Mouse (Mus musculus) liver, embryonic 14.5 days (tissue): ENCODE data around the gene Eif2b4. TPM values are rescaled to one million over a fixed set of nuclear protein-coding genes. Genes with fewer than 3 reads are reported as not detected.

Experiments
- ATAC-seq: fragments of 200-750 bp; cut with Nextera tagmentation; 2 replicates; pipeline ENCODE4 v1.8.0; 2017; ENCODE audit warnings: moderate number of reproducible peaks, mild to moderate bottlenecking, moderate library complexity; ENCODE audit not compliant: insufficient read depth
- DNase-seq, 3 experiments: peaks; one replicate each; pipeline ENCODE4 v3.0.0-alpha.2; 2012 to 2013; ENCODE audit warnings: low read depth in 3 of 3, low spot score in 3 of 3
- H3K27ac ChIP-seq: fragments of 300-500 bp; sonication (generic); 2 replicates; pipeline ENCODE4 v1.5.1; 2014; ENCODE audit warnings: moderate library complexity, mild to moderate bottlenecking, control low read depth, inconsistent platforms
- H3K27me3 ChIP-seq: fragments of 300-500 bp; sonication (generic); 2 replicates; pipeline ENCODE4 v1.6.1; 2014; ENCODE audit warnings: mild to moderate bottlenecking, low read length, moderate library complexity; ENCODE audit not compliant: control insufficient read depth, insufficient read depth
- H3K36me3 ChIP-seq: fragments of 300-500 bp; sonication (generic); replicated peaks from 2 replicates; pipeline ENCODE4 v1.6.1; 2014; ENCODE audit warnings: low read depth; ENCODE audit not compliant: control insufficient read depth, insufficient read depth
- H3K4me1 ChIP-seq, 2 experiments: fragments of 200-500 bp in 1 of 2; fragments of 300-500 bp in 1 of 2; sonication (generic) in 1 of 2; replicated peaks; 2 replicates each; pipeline ENCODE4 v1.6.1; 2012 to 2014; ENCODE audit warnings: antibody characterized with exemption in 1 of 2, inconsistent platforms in 1 of 2, low read length in 1 of 2; ENCODE audit not compliant: control insufficient read depth in 2 of 2, insufficient read depth in 2 of 2
- H3K4me2 ChIP-seq: fragments of 300-500 bp; sonication (generic); 2 replicates; pipeline ENCODE4 v1.6.1; 2014; ENCODE audit warnings: low read depth, mild to moderate bottlenecking, control low read depth, moderate library complexity
- H3K4me3 ChIP-seq, 2 experiments: fragments of 200-500 bp in 1 of 2; fragments of 300-500 bp in 1 of 2; sonication (generic) in 1 of 2; 2 replicates each; pipeline ENCODE4 v1.5.1; 2012 to 2014; ENCODE audit warnings: low read depth in 2 of 2, low read length in 2 of 2, mild to moderate bottlenecking in 2 of 2, control low read depth in 1 of 2, inconsistent platforms in 1 of 2, moderate library complexity in 1 of 2; ENCODE audit not compliant: insufficient read depth in 1 of 2
- H3K9ac ChIP-seq: fragments of 300-500 bp; sonication (generic); replicated peaks from 2 replicates; pipeline ENCODE4 v1.6.1; 2014; ENCODE audit warnings: mild to moderate bottlenecking, control low read depth, moderate library complexity
- H3K9me3 ChIP-seq: fragments of 300-500 bp; sonication (generic); 2 replicates; pipeline ENCODE4 v1.6.1; 2016; ENCODE audit warnings: low read length, mixed read lengths; ENCODE audit not compliant: control insufficient read depth
- CTCF ChIP-seq: IDR thresholded peaks from 2 replicates; pipeline ENCODE4 v1.5.1; 2016; ENCODE audit warnings: antibody characterized with exemption, low read depth, control low read depth
- EP300 ChIP-seq: IDR thresholded peaks from 2 replicates; pipeline ENCODE4 v1.6.1; 2016; ENCODE audit warnings: antibody characterized with exemption, low read depth
- WGBS: fragments of 180-500 bp; shearing (Covaris S2); extraction: QIAGEN DNeasy Blood & Tissue Kit; methylation state at CpG from one replicate; pipeline ENCODE4 v1.1.7; 2014; ENCODE audit not compliant: insufficient replicate concordance; 5-methylcytosine and 5-hydroxymethylcytosine counted together
- polyA plus RNA-seq, 2 experiments: library from polyadenylated mRNA; depleted of rRNA in 1 of 2; stranded (reverse) in 1 of 2; unstranded in 1 of 2; fragments of >200 nt; fragmentation: Nextera tagmentation in 1 of 2; extraction: Ambion mirVana in 1 of 2; gene quantifications; 2 replicates each; pipeline versions ENCODE4 v1.2.1 to v1.2.3; 2012 to 2014

The Eif2b4 gene
- polyA plus RNA-seq, 2 experiments: 29.9 to 46.1 TPM

DNA sequence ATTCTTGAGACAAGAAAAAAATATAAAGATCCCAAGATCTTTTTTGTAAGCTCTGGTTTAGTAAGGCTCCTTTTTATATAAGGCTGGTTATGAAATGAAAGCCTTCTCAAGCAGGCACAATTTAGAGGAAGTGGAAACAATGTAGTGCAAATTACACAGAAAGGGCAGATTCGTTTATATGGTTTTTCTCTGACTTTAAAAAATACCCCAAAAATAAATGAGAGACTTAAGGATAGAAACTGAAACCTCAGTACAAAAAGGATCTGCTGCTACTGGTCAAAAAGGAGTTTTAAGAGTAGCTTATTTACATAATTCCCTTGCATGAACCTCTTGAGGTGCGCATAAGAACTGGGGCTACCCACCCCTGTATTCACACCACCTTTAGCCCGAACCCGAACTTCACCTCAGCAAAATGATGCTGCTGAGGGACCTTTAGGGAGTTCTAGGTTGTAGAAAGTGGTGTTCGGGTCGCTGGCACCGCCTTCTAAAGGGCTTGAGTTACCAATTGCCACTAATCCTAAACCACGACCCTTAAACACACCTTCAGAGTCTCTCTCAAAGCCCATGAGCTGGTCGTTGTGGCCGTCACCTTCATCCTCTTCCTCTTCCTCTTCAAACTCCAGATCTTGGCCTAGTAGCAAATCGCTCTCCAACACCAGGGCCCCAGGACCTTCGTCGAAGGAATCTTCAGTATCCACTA lies 8.0 kb upstream of the Eif2b4 start:
- TF ChIP-seq CTCF: no peak
- no peak for TF ChIP-seq EP300
- H3K4me3 ChIP-seq: peak overlapping the region; percentile 77 to 85
- no peaks in the 10 kb centered on the region; the same call in 1 of the 2 replicates for H3K9me3 ChIP-seq
- peak overlapping the region; percentile 67 for H3K9ac ChIP-seq
- no peak for ATAC-seq
- peaks cover 0 to 3% of the 10 kb centered on the region in 2 experiments; a peak in 3 of 4 replicates for H3K4me1 ChIP-seq
- no peaks in the 10 kb centered on the region for H3K27me3 ChIP-seq
- H3K36me3 ChIP-seq: peaks cover 75% of the 10 kb centered on the region
- peak overlapping the region; percentile 36 for H3K27ac ChIP-seq
- WGBS: 18% methylated on average over 13 of the region's 13 CpGs
- H3K4me2 ChIP-seq: peak overlapping the region; percentile 87
- no peak for DNase-seq

- Histone ChIP-seq H3K4me2 (peak overlapping the region; percentile 87; the same call in 1 of the 2 replicates), H3K9me3 (no peaks in the 10 kb centered on the region; the same call in 1 of the 2 replicates), H3K4me3 (no peak overlapping the region), H3K36me3 (peaks cover 76% of the 10 kb centered on the region), H3K27ac (no peak overlapping the region), H3K9ac (no peak overlapping the region; the same call in 1 of the 2 replicates), H3K27me3 (no peaks in the 10 kb centered on the region), H3K4me1 (peaks cover 0 to 3% of the 10 kb centered on the region in 2 experiments; a peak in 3 of 4 replicates)
- TF ChIP-seq EP300: no peak
- TF ChIP-seq CTCF: no peak
- no peak for ATAC-seq
- WGBS: 87% methylated on average over 27 of the region's 27 CpGs
- DNase-seq: no peak
Measured at GRCm38 (mm10) chr5:31200327-31200768, 7.1 kb upstream of the Eif2b4 start.

DNA sequence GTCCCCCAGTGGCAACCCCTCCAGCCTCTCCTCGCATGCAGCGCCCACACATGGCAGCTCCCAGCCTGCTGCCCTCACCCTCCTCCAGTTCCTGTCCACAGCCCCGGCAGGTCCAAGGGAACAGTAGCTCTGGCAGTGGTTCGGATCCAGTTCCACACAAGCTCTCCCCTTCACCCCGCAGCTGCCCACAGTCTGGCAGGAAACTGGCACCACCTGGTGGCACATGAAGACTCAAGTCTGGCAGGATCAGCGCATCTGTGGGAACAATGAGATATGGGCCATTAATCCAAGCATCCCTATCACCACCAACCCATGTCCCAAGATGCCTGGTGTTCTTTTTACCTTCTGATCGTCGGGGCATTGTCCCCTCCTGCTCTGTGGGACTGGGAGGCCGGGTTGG lies 6.7 kb upstream of the Eif2b4 start:
- H3K9me3 ChIP-seq: no peaks in the 10 kb centered on the region; the same call in 1 of the 2 replicates
- H3K4me3 ChIP-seq: no peak overlapping the region
- TF ChIP-seq EP300 (no peak), CTCF (peak; percentile 53)
- 77% methylated on average over 9 of the region's 9 CpGs for WGBS
- no peaks in the 10 kb centered on the region for H3K27me3 ChIP-seq
- no peak overlapping the region for H3K27ac ChIP-seq
- DNase-seq (no peak), ATAC-seq (no peak)
- no peak overlapping the region for H3K4me2 ChIP-seq
- no peak overlapping the region for H3K9ac ChIP-seq
- H3K36me3 ChIP-seq: peaks cover 75% of the 10 kb centered on the region
- peaks cover 0 to 3% of the 10 kb centered on the region in 2 experiments; a peak in 3 of 4 replicates for H3K4me1 ChIP-seq

DNA sequence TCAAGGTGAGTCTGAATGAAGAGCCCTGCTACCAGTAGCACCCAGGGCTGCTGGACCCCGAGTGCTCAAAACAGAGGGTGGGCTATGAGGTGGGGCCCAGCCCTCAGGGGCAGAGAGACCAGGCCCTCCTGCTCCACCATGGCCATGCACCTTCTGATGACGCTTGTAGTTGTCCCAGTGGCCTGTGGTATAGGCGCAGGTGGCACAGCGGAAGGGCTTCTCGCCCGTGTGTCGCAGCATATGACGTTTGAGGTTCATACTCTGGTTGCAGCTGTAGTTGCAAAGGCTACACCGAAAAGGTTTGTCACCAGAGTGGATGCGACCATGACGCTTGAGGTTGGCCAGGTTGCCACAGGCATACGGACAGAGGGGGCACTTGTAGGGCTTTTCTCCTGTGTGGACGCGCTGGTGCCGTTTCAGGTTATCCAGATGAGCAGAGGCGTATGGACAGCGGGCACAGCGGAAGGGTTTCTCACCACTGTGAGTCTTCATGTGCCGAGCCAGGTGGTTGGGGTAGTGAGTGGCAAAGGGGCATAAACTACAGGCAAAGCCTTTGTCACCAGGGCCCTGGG lies 6.2 kb upstream of the Eif2b4 start:
- no peak overlapping the region for H3K27ac ChIP-seq
- H3K4me3 ChIP-seq: no peak overlapping the region
- no peak for ATAC-seq
- no peaks in the 10 kb centered on the region for H3K27me3 ChIP-seq
- no peak overlapping the region for H3K9ac ChIP-seq
- TF ChIP-seq EP300 (no peak), CTCF (no peak)
- no peak for DNase-seq
- H3K36me3 ChIP-seq: peaks cover 75% of the 10 kb centered on the region
- no peaks in the 10 kb centered on the region; the same call in 1 of the 2 replicates for H3K9me3 ChIP-seq
- 85% methylated on average over 19 of the region's 19 CpGs for WGBS
- H3K4me1 ChIP-seq: peaks cover 2 to 5% of the 10 kb centered on the region in 2 experiments
- no peak overlapping the region for H3K4me2 ChIP-seq

DNA sequence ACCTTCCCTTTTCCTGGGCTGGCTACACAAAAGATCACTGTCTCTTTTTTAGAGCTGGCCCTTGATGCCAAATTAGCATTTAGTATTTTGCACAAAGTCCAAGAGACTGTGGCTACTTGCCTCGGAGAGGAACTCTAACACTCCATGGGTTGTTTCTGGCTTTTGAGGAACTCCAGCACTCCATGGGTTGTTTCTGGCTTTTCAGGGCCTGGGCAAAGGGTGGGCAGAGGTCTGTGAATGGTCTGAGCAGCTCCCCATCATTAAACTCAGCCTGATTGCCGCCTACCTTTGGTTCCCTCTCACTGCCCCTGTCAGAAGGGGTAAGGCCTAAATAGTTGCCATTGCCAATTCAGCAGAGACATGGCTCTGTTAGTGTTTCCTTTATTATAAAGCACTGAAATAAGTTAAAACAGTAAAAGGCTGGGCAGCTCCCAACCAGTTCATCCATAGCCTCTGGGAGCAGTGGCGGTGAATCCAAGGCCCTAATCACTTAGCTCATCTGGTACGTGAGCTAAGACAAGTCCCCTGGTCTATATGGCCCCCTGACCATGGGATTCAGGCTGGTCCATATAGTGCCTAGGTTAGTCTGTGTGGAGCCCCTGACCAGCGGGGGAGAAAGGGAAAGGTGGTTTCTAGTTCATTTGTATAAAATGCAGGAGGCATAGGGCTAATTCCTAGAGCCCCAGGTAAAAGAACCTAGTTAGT lies 5.5 kb upstream of the Eif2b4 start:
- H3K27me3 ChIP-seq: no peaks in the 10 kb centered on the region
- no peak overlapping the region for H3K4me2 ChIP-seq
- ATAC-seq (no peak), DNase-seq (no peak)
- 80% methylated on average over 5 of the region's 5 CpGs for WGBS
- H3K36me3 ChIP-seq: peaks cover 69% of the 10 kb centered on the region
- H3K9ac ChIP-seq: no peak overlapping the region
- no peak overlapping the region for H3K4me3 ChIP-seq
- H3K9me3 ChIP-seq: no peaks in the 10 kb centered on the region; the same call in 1 of the 2 replicates
- TF ChIP-seq EP300 (no peak), CTCF (no peak)
- H3K27ac ChIP-seq: no peak overlapping the region
- peaks cover 2 to 11% of the 10 kb centered on the region in 2 experiments for H3K4me1 ChIP-seq
